Mouse (Mus musculus): ENCODE results near the gene Nabp1. TPM values are rescaled to one million over a fixed set of nuclear protein-coding genes. Genes with fewer than 3 reads are reported as not detected.

The Nabp1 gene
- polyA plus RNA-seq, 1 experiment from 2014 or later, result 37.7 TPM

GRCm38 (mm10) chr1:51458731-51459450 is 19.3 kb downstream of the Nabp1 start:
- DNase-seq (ENCODE audit: low spot score) (peak; percentile 81), ATAC-seq (replicated peaks; ENCODE audit: low FRiP score, low read depth) (peak; percentile 52; the same call in 1 of the 2 replicates)
- no peaks in the 10 kb centered on the region for H3K27me3 ChIP-seq (ENCODE audit: insufficient read depth, low read length)
- H3K27ac ChIP-seq, result no peak overlapping the region
- no peaks in the 10 kb centered on the region for H3K4me1 ChIP-seq (replicated peaks; ENCODE audit: insufficient read depth, low read length)
- TF ChIP-seq CTCF (IDR thresholded peaks at IDR 0.05; ENCODE audit: low read depth), result peak; percentile 87
- no peak overlapping the region for H3K9ac ChIP-seq (ENCODE audit: low read depth, low read length)
- no peak overlapping the region for H3K4me2 ChIP-seq (ENCODE audit: low read length)
- no peaks in the 10 kb centered on the region for H3K9me3 ChIP-seq (replicated peaks; ENCODE audit: low read length)
- 70% methylated on average over 10 of the region's 10 CpGs for WGBS
- H3K4me3 ChIP-seq (replicated peaks; ENCODE audit: low read depth, low read length), result no peak overlapping the region
- H3K36me3 ChIP-seq (ENCODE audit: insufficient read depth, low read length), result no peaks in the 10 kb centered on the region

GRCm38 (mm10) chr1:51458089-51458488 is 20.1 kb downstream of the Nabp1 start:
- no peak for TF ChIP-seq CTCF (IDR thresholded peaks at IDR 0.05; ENCODE audit: low read depth)
- no peak for DNase-seq (ENCODE audit: low spot score)
- Histone ChIP-seq H3K27ac (no peak overlapping the region), H3K27me3 (ENCODE audit: insufficient read depth, low read length) (no peaks in the 10 kb centered on the region), H3K9ac (ENCODE audit: low read depth, low read length) (no peak overlapping the region), H3K36me3 (ENCODE audit: insufficient read depth, low read length) (no peaks in the 10 kb centered on the region), H3K4me2 (ENCODE audit: low read length) (no peak overlapping the region), H3K9me3 (replicated peaks; ENCODE audit: low read length) (no peaks in the 10 kb centered on the region), H3K4me3 (replicated peaks; ENCODE audit: low read depth, low read length) (no peak overlapping the region), H3K4me1 (replicated peaks; ENCODE audit: insufficient read depth, low read length) (no peaks in the 10 kb centered on the region)
- WGBS, result 64% methylated on average over 6 of the region's 6 CpGs
- no peak for ATAC-seq (replicated peaks; ENCODE audit: low FRiP score, low read depth)

GRCm38 (mm10) chr1:51457249-51457648 is 21.0 kb downstream of the Nabp1 start:
- Histone ChIP-seq H3K27me3 (ENCODE audit: insufficient read depth, low read length) (no peaks in the 10 kb centered on the region), H3K4me1 (replicated peaks; ENCODE audit: insufficient read depth, low read length) (no peaks in the 10 kb centered on the region), H3K4me2 (ENCODE audit: low read length) (no peak overlapping the region), H3K9ac (ENCODE audit: low read depth, low read length) (no peak overlapping the region), H3K27ac (no peak overlapping the region), H3K4me3 (replicated peaks; ENCODE audit: low read depth, low read length) (no peak overlapping the region), H3K36me3 (ENCODE audit: insufficient read depth, low read length) (no peaks in the 10 kb centered on the region), H3K9me3 (replicated peaks; ENCODE audit: low read length) (no peaks in the 10 kb centered on the region)
- 39% methylated on average over 3 of the region's 3 CpGs for WGBS
- ATAC-seq (replicated peaks; ENCODE audit: low FRiP score, low read depth) (no peak), DNase-seq (ENCODE audit: low spot score) (peak; percentile 50)
- TF ChIP-seq CTCF (IDR thresholded peaks at IDR 0.05; ENCODE audit: low read depth), result no peak

GRCm38 (mm10) chr1:51448789-51449188 is 29.4 kb downstream of the Nabp1 start:
- TF ChIP-seq CTCF (IDR thresholded peaks at IDR 0.05; ENCODE audit: low read depth), result no peak
- Histone ChIP-seq H3K9me3 (replicated peaks; ENCODE audit: low read length) (no peaks in the 10 kb centered on the region), H3K4me1 (replicated peaks; ENCODE audit: insufficient read depth, low read length) (no peaks in the 10 kb centered on the region), H3K4me3 (replicated peaks; ENCODE audit: low read depth, low read length) (no peak overlapping the region), H3K9ac (ENCODE audit: low read depth, low read length) (no peak overlapping the region), H3K36me3 (ENCODE audit: insufficient read depth, low read length) (no peaks in the 10 kb centered on the region), H3K27me3 (ENCODE audit: insufficient read depth, low read length) (no peaks in the 10 kb centered on the region), H3K27ac (no peak overlapping the region), H3K4me2 (ENCODE audit: low read length) (no peak overlapping the region)
- DNase-seq (ENCODE audit: low spot score) (no peak), ATAC-seq (replicated peaks; ENCODE audit: low FRiP score, low read depth) (no peak)
- WGBS, result 58% methylated on average over 2 of the region's 2 CpGs

- Histone ChIP-seq H3K36me3 (ENCODE audit: insufficient read depth, low read length) (no peaks in the 10 kb centered on the region), H3K9ac (ENCODE audit: low read depth, low read length) (no peak overlapping the region), H3K9me3 (replicated peaks; ENCODE audit: low read length) (no peaks in the 10 kb centered on the region), H3K4me1 (replicated peaks; ENCODE audit: insufficient read depth, low read length) (no peaks in the 10 kb centered on the region), H3K4me3 (replicated peaks; ENCODE audit: low read depth, low read length) (no peak overlapping the region), H3K4me2 (ENCODE audit: low read length) (no peak overlapping the region), H3K27me3 (ENCODE audit: insufficient read depth, low read length) (no peaks in the 10 kb centered on the region), H3K27ac (0 out of 2 replicates have a peak overlapping the region, but pooled peaks have one; percentile 19)
- WGBS, result 35% methylated on average over 9 of the region's 9 CpGs
- TF ChIP-seq CTCF (IDR thresholded peaks at IDR 0.05; ENCODE audit: low read depth), result no peak
- DNase-seq (ENCODE audit: low spot score) (peak; percentile 54), ATAC-seq (replicated peaks; ENCODE audit: low FRiP score, low read depth) (no peak)
These were observed 32.3 kb downstream of the Nabp1 start for GRCm38 (mm10) chr1:51445854-51446460.

GRCm38 (mm10) chr1:51445161-51445853 is 32.9 kb downstream of the Nabp1 start:
- Histone ChIP-seq H3K9ac (ENCODE audit: low read depth, low read length) (no peak overlapping the region), H3K27ac (0 out of 2 replicates have a peak overlapping the region, but pooled peaks have one; percentile 19), H3K4me3 (replicated peaks; ENCODE audit: low read depth, low read length) (no peak overlapping the region), H3K4me2 (ENCODE audit: low read length) (no peak overlapping the region), H3K27me3 (ENCODE audit: insufficient read depth, low read length) (no peaks in the 10 kb centered on the region), H3K9me3 (replicated peaks; ENCODE audit: low read length) (no peaks in the 10 kb centered on the region), H3K36me3 (ENCODE audit: insufficient read depth, low read length) (no peaks in the 10 kb centered on the region), H3K4me1 (replicated peaks; ENCODE audit: insufficient read depth, low read length) (no peaks in the 10 kb centered on the region)
- DNase-seq (ENCODE audit: low spot score) (peak; percentile 33), ATAC-seq (replicated peaks; ENCODE audit: low FRiP score, low read depth) (0 out of 2 replicates have a peak, but pooled peaks have one; percentile 40)
- 36% methylated on average over 5 of the region's 5 CpGs for WGBS
- no peak for TF ChIP-seq CTCF (IDR thresholded peaks at IDR 0.05; ENCODE audit: low read depth)
